Mouse (Mus musculus) granulocyte monocyte progenitor cell, adult 5-6 weeks (primary cell): Measurements from ENCODE around the gene Atxn7. TPM values are rescaled to one million over a fixed set of nuclear protein-coding genes. Genes with fewer than 3 reads are reported as not detected.
A peak's percentile ranks its signal among the peaks of the same experiment; 100 is the strongest.
"Not testable (repeated sequence)": the region's sequence is repeated elsewhere in the genome, so short reads cannot be mapped to it uniquely, and the experiment has no call there.

Experiments used
- ATAC-seq: replicated peaks from 2 replicates; pipeline ENCODE4 v1.8.0; 2016; ENCODE audit warnings: mild to moderate bottlenecking, moderate TSS enrichment, inconsistent platforms; ENCODE audit not compliant: poor library complexity, severe bottlenecking
- total RNA-seq, 2 experiments: library from RNA; stranded (forward) in 1 of 2; stranded (reverse) in 1 of 2; fragments of 200-712, 200-1000 nt in 1 of 2; fragments of >200 nt in 1 of 2; fragmentation: Nextera tagmentation in 1 of 2; gene quantifications; 2 replicates each; pipeline ENCODE4 v1.2.3; 2014 to 2017

Atxn7 gene
- total RNA-seq (2014; fragmentation: Nextera tagmentation) (14.3 and 14.6 TPM in 2 replicates), total RNA-seq (2017) (11.3 and 20.3 TPM in 2 replicates)

- ATAC-seq: peak; percentile 51
These were observed at the start of gene Atxn7, which contains the start of gene Thoc7 for GRCm38 (mm10) chr14:13961401-13962112. Atxn7 (plus strand) TSS chr14:13961440. Thoc7 (minus strand) TSS chr14:13961852.

DNA sequence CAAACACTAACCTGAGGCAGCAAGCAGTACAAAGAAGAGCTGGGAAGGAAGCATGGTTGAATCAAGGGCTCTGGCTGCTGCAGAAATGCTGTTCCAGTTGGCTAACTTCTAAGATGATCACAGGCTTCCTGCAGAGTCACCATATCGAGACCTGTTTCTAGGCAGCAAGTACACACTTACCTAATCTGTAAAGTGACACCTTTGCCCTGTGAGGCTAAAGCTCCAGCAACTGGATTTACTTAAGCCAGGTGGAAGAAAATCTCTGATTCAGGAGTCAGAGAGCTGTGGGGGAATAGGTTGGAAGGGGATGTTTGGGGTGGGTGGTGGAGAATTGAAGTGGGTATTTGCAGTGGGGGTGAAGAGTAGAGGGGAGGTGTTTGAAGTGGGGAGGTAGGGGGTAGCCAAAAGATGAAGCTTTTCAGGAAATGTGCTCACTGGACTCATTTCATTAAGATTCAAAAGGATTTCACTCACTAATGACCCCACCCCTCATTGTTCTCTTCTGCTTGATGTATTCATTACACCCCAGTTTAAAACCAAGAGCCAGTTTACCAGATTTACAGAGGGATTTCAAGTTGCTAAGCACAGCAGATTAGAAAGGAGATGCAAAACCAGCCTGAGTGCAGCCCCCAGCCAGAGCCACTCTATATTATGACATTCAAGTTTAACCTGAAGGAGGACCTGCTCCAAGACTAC lies 46.7 kb upstream of the Atxn7 start, which contains the start of gene Gm281:
Gm281 (minus strand) TSS at position 92 of the 696 bp plus-strand sequence.
- no peak for ATAC-seq

DNA sequence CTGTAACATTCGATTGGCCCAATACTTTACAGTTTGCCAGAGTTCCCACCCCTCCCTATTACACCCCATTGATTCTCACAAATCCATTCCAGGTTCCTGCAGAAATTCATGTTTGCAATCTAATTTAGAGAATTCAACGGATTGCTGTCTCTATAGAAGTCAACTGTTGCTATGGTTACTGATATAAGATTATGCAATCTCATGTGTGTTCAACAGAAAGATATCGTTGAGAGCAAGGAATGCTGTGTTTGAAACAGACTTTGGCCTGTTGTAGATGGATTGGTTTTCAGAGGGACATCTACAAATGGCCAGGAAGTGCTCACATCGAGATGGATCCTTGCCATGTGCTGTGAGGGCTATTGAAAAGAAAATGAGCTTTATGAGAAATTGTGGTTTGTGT lies 46.0 kb upstream of the Atxn7 start:
- ATAC-seq: no peak

DNA sequence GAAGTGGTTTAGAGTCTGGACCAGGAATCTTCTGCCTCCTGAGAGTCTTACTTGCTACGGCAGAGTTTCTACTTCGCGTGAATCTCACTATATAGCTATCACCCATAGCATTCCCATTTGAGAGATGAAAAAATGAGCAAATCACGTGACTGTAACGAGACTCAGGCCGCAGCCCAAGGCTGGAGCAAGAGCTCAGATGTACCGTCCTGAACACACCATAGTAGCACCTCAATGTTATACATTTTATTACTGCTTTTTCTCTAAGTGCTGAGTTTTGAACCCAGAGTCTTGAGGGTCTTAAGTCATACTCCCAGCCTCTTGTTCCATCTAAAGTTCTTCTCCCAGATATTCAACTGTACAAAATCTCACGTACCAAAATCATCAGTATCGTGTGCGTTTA lies 44.0 kb upstream of the Atxn7 start:
- no peak for ATAC-seq

DNA sequence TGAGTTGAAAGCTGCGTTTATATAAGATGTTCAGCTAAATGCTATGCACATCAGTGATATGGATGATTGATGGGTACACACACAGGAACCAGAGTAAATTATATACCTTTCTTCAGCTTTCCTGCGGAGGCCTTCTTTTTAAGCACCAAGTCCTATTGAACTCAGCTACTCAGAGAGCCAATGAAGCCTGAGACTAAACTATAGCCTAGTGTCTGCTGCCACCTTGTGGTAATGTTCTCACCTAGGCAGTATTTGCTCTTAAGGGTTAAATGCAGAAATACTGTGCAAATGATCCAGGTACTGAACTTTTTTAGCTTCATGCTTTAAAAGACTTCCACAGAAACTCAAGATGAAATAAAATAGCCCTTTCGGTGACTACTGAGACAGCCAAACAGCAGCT lies 43.6 kb upstream of the Atxn7 start:
- peak; percentile 96 for ATAC-seq

- ATAC-seq: peak; percentile 58
These were observed 27.8 kb upstream of the Atxn7 start for GRCm38 (mm10) chr14:13933290-13934051.

DNA sequence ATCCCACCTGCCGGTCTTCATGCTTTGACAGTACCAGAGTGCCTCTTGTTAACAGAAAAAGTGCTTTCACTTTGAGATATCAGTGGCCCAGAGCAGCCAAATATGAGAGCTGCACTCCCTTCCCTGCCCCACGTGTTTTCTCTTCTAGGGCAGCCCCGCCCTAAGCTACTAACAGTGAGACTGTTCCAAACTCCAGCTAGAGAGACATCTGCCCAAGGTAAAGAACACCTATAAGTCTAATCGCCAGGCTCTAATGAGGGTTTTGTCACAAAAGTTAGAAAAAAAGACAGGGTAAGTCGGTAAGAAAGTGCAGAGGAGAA lies 27.2 kb upstream of the Atxn7 start:
- ATAC-seq: no peak

DNA sequence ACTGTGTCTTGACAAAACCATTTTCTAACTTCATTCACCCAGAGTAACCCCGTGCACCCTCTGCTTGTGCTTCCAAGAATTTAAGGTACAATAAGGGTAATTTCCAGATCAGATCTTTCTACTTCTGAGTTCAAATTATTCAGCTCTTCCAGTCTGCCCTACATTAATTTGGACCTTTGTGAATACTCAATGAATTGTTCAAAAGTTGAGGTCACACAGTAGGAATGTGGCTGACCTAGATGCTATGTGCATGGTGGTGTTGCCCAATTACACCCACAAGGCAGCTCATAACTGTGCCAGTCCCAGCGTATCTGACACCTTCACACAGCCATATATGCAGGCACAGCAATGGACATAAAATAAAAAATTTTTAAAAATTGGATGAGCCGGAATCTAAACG lies 16.6 kb upstream of the Atxn7 start:
- no peak for ATAC-seq

- ATAC-seq: no peak
These were observed 12.9 kb upstream of the Atxn7 start for GRCm38 (mm10) chr14:13948345-13948744.

DNA sequence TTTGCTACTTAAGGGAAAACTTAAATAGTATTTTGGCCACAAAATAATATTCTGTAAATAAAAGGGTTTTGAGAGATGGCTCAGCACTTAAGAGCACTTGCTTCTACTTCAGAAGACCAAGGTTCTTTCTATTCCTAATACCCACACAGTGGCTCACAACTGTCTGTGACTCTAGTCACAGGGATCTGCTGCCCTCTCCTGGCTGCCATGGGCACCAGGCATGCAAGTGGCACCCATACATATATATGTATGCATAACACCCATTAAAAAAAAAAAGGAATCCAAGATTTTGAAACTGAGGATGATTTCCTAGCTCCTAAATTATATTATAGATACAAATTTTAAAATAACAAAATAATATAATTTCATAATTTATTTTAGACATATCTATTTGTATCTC lies 10.8 kb upstream of the Atxn7 start:
- ATAC-seq: peak; percentile 93

DNA sequence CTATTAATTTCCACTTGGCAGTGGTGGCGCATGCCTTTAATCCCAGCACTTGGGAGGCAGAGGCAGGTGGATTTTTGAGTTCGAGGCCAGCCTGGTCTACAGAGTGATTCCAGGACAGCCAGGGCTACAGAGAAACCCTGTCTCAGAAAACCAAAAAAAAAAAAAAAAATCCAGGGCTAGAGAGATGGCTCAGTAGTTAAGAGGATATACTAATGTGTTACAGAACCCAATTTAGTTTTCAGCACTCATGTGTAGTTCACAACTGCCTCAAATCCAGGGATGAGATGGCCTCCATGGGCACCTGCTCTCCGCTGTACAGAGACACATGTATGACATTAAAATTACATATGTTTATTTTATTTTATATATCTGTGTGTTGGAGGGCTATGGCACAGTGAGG lies 9.1 kb upstream of the Atxn7 start:
- not testable (repeated sequence) for ATAC-seq

- peak; percentile 34 for ATAC-seq
These were observed 1.2 kb upstream of the Atxn7 start for GRCm38 (mm10) chr14:13960079-13960478.

DNA sequence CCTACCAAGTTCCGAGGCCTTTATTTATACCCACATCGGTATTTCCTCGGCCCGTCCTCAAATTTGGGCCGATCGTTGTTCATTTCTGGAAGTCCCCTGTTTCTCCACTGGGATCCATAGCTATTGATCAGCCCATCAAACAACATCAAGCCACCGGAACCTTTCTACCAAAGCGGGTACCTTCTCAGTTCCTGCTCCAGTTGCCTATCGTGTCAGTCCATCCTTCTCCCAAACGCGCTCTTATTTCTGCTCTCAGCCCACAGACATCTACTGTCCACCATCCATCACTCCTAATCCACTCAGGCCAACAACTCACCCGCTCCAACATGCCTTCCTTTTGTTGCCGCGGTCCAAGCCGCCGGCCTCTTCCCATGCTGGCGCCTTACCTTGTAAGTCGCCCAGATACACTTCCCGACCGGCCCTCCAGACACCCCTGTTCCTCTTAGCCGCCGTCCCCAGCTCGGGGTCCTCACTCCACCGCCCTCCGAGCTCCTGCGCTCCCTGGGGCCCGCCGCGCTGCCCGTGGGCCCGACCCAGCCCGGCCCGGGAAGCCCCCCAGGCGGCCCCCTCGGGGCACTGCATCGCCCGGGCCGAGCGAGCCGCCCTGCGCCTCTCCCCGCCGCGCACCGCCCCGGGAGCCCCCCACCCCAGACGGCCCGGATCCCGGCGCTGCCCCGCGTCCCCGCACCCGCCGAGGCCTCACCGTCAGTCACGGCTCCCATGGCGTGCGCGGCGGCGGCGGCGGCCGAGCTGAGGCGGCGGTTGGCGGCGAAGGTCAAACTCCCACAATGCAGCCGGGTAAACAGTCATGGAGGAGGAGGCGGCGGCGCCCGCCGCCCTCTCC lies 536 bp upstream of the Atxn7 start:
- peak; percentile 62 for ATAC-seq

DNA sequence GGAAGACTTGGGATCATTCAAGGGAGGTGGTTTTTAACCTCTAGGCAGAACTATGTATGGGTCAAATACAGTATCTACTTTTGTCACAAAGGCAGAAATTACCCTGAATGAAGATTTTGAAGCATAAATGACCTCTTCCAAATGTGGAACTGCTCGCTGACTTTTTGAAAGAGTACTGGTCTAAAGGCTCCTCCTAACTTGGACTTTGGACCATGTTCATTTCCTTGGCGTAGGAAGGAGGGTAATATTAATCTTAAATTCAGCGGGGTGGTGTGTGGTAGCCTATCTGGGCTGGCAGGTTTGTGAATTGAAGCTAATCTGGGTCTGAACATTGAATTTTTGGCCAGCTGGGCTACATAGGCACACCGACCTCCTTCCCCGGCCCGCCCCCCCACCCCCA lies 1.2 kb downstream of the Atxn7 start:
- ATAC-seq: no peak

DNA sequence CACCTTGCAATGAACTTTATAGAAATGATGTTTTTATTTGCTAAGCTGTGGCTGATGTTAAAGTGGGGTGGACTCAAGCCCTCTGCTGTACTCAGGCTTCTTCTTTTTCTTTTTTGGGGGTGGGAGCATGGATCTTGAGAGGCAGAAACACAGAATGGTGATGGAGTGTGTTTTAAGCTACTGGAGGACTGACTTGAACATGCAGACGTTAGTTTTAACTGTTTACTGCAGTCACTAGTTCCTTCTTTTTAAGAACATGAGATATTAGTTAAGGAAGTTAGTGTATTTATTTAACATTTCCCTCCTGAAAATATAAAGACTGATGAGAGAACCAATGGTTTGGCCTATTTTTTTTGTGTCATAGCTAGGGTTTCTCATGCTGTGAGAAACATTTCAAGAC lies 2.3 kb downstream of the Atxn7 start:
- ATAC-seq: no peak

GRCm38 (mm10) chr14:13967607-13968006 lies 6.4 kb downstream of the Atxn7 start:
- ATAC-seq: no peak

- ATAC-seq: no peak
These were observed 7.2 kb downstream of the Atxn7 start for GRCm38 (mm10) chr14:13968476-13968875.

GRCm38 (mm10) chr14:13970513-13970912 lies 9.3 kb downstream of the Atxn7 start:
- no peak for ATAC-seq

- peak; percentile 87 for ATAC-seq
These were observed 10.5 kb downstream of the Atxn7 start for GRCm38 (mm10) chr14:13971644-13972234.

DNA sequence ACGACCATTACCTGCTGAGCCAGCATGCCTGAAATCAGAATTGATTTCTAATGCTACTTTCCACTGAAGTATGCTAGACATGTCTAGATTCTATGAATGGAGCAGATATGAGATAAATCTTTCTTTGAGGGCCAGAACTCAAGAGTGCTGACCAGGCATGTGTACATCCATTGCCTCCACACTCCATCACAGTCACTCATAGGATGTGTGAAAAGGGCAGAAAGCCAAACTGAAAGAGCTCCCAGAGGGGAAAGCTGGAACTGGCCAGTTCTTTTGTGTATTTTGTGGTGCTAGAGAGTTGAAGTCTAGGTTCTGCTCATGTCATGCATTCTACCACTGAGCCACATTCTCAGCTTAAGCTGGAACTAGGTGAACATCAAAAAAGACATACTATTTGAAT lies 16.3 kb downstream of the Atxn7 start:
- no peak for ATAC-seq
